Mouse (Mus musculus): ENCODE results near the gene Numbl. TPM values are rescaled to one million over a fixed set of nuclear protein-coding genes. Genes with fewer than 3 reads are reported as not detected.

The Numbl gene
- polyA plus RNA-seq, 1 experiment, result 11.7 TPM

GRCm38 (mm10) chr7:27331541-27331851 lies 73.3 kb downstream of the Numbl start:
- peak overlapping the region; percentile 48 for H3ac ChIP-seq (ENCODE audit: control insufficient read depth, insufficient read length, low read depth)
- no peaks in the 10 kb centered on the region for H3K27me3 ChIP-seq (ENCODE audit: control insufficient read depth, insufficient read depth, insufficient read length)
- H3K4me3 ChIP-seq (ENCODE audit: insufficient read depth, poor library complexity, severe bottlenecking), result peak overlapping the region; percentile 15
- H3K79me3 ChIP-seq (ENCODE audit: low read depth), result no peaks in the 10 kb centered on the region
- H3K79me2 ChIP-seq (ENCODE audit: control insufficient read depth, insufficient read depth), result no peaks in the 10 kb centered on the region
- TF ChIP-seq USF1 (IDR thresholded peaks at IDR 0.05; ENCODE audit: low read depth) (no peak), MYOG (IDR thresholded peaks at IDR 0.05; ENCODE audit: control insufficient read depth, extremely low read depth, insufficient read length) (no peak), MYOD1 (IDR thresholded peaks at IDR 0.05; ENCODE audit: control insufficient read depth, insufficient read length, low read depth) (no peak), CTCF (IDR thresholded peaks at IDR 0.05; ENCODE audit: control insufficient read depth, insufficient read depth, insufficient read length) (no peak), FOSL1 (IDR thresholded peaks at IDR 0.05; ENCODE audit: insufficient read depth, low read length, poor library complexity, severe bottlenecking) (no peak), CEBPB (IDR thresholded peaks at IDR 0.05; ENCODE audit: low read depth) (no peak), MAX (IDR thresholded peaks at IDR 0.05) (no peak)
- H3K36me3 ChIP-seq (ENCODE audit: control insufficient read depth, insufficient read depth), result no peaks in the 10 kb centered on the region

Other genes with a start within 250 kb of the Numbl start
- not detected for gene Cyp2a12, start 229.4 kb upstream of the Numbl start, polyA plus RNA-seq (2012; fragmentation: generic; extraction: Trizol)
- not detected for gene Cyp2f2, start 138.5 kb upstream of the Numbl start, polyA plus RNA-seq (2012; fragmentation: generic; extraction: Trizol)
- not detected for gene Cyp2t4, start 104.7 kb upstream of the Numbl start, polyA plus RNA-seq (2012; fragmentation: generic; extraction: Trizol)
- gene Egln2, start 91.6 kb upstream of the Numbl start, polyA plus RNA-seq (2012; fragmentation: generic; extraction: Trizol), result 68.8 TPM
- 46.6 TPM for gene Rab4b, start 79.5 kb upstream of the Numbl start, polyA plus RNA-seq (2012; fragmentation: generic; extraction: Trizol)
- gene Gm21983, start 77.3 kb upstream of the Numbl start, polyA plus RNA-seq (2012; fragmentation: generic; extraction: Trizol), result 0.06 TPM
- 0.26 TPM for gene Mia, start 77.3 kb upstream of the Numbl start, polyA plus RNA-seq (2012; fragmentation: generic; extraction: Trizol)
- 3.2 TPM for gene BC024978, start 62.7 kb upstream of the Numbl start, polyA plus RNA-seq (2012; fragmentation: generic; extraction: Trizol)
- 210 TPM for gene Snrpa, start 62.2 kb upstream of the Numbl start, polyA plus RNA-seq (2012; fragmentation: generic; extraction: Trizol)
- gene Itpkc, start 29.8 kb upstream of the Numbl start, polyA plus RNA-seq (2012; fragmentation: generic; extraction: Trizol), result 5.7 TPM
- 9.3 TPM for gene Coq8b, start 25.4 kb upstream of the Numbl start, polyA plus RNA-seq (2012; fragmentation: generic; extraction: Trizol)
- gene Ltbp4, start 79.3 kb downstream of the Numbl start, polyA plus RNA-seq (2012; fragmentation: generic; extraction: Trizol), result 22.9 TPM
- gene Shkbp1, start 97.6 kb downstream of the Numbl start, polyA plus RNA-seq (2012; fragmentation: generic; extraction: Trizol), result 27.6 TPM
- gene Gm20479, start 99.0 kb downstream of the Numbl start, polyA plus RNA-seq (2012; fragmentation: generic; extraction: Trizol), result not detected
- 0.25 TPM for gene Sptbn4, start 189.3 kb downstream of the Numbl start, polyA plus RNA-seq (2012; fragmentation: generic; extraction: Trizol)
- gene Blvrb, start 189.5 kb downstream of the Numbl start, polyA plus RNA-seq (2012; fragmentation: generic; extraction: Trizol), result 78.4 TPM
- 12.5 TPM for gene Sertad3, start 215.3 kb downstream of the Numbl start, polyA plus RNA-seq (2012; fragmentation: generic; extraction: Trizol)
- 87.3 TPM for gene Sertad1, start 228.5 kb downstream of the Numbl start, polyA plus RNA-seq (2012; fragmentation: generic; extraction: Trizol)
- 5.3 TPM for gene Prx, start 240.9 kb downstream of the Numbl start, polyA plus RNA-seq (2012; fragmentation: generic; extraction: Trizol)